Mouse (Mus musculus): ENCODE data around the gene Mxd3.
A peak's percentile ranks its signal among the peaks of the same experiment; 100 is the strongest.

Mxd3 gene

DNA sequence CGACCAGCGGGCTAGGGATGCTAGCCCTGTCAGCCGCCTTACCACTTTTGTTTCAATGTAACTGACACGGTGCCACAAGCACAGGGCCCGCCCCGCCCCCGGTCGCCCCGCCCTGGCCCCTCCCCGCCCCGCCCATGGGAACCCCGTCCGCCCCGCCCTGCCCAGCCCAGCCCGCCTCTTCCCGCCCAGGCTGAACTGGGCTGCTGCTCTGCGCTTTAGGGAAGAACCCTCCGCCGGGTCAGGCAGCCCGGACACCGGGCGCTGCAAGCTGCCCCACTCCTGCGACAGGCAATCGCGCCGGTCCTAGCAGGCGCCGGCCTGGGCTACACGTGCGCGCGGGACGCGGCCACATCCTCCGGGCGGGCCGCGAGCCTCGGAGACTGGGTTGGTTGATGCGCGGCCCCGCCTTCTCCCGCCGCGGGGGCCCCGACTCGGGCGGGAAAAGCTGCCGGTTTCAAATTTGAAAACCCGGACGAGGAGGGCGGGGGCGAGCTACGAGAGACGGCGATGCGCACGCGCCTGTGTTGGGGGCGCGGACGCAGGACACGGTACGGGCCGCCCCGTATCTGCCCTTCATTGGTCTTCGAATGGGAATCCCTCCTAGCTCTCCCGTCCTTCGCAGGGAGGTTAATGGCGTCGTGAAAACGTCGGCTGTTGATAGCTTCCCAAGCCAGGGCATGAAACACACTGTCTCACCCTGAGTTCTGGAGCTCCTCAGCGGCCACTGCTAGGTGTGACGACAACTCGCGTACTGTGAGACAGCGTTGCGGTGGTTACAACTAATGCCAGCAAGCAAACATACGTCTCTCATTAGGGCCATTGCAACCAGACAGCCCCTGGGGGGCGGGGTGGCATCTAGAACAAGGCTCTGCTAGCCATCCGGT is at the start of gene Mxd3:
Gene Mxd3 (minus strand): TSS at position 141 of the 884 bp plus-strand sequence.
- no peak for DNase-seq (ENCODE audit: low spot score)

DNA sequence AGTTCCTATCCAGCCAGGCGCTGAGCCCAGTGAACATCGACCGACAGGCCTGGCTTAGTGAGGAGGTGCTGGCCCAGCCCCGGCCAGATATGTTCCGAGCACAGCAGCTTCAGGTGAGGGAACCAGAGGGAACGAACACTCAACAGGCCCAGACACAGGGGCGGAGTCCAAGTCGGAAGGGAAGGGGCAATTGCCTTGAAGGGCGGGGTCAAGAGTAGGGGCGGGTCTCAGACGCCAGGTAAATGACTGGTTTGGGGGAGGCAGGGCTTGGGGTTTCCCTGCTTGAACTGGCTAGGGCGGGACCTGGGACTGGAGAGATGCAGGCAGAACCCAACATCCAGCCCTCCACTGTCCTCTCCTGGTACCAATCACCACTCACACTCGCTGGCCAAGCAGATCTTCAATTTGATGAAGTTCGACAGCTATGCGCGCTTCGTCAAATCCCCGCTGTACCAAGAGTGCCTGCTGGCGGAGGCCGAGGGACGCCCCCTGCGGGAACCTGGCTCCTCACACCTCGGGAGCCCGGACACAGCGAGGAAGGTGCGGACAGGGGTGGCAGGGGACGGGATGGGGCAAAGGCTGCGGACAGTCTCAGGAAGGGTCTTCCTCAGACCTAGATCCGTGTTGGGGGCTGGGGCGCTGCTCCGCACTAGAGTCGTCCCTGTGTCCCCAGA is 49.4 kb upstream of the Mxd3 start:
- DNase-seq (ENCODE audit: low spot score) = no peak

DNA sequence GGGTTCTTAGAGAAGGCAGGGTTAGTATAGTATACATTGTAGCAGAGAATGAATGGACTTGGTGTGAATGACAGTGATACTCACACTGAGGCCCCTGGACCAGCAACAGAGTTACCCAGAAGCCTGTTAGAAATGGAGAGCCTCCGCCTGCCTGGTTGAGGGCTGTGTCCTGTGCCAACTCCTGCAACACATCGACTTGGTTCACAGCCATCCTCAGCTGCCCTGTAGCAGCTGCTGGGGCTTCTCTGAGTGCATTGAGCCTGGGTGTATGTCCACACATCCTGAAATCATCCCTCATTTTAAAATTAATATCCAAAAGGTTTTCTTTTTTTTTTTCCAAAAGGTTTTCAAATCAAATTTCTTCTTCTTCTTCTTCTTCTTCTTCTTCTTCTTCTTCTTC is 46.3 kb upstream of the Mxd3 start:
- no peak for DNase-seq (ENCODE audit: low spot score)

DNA sequence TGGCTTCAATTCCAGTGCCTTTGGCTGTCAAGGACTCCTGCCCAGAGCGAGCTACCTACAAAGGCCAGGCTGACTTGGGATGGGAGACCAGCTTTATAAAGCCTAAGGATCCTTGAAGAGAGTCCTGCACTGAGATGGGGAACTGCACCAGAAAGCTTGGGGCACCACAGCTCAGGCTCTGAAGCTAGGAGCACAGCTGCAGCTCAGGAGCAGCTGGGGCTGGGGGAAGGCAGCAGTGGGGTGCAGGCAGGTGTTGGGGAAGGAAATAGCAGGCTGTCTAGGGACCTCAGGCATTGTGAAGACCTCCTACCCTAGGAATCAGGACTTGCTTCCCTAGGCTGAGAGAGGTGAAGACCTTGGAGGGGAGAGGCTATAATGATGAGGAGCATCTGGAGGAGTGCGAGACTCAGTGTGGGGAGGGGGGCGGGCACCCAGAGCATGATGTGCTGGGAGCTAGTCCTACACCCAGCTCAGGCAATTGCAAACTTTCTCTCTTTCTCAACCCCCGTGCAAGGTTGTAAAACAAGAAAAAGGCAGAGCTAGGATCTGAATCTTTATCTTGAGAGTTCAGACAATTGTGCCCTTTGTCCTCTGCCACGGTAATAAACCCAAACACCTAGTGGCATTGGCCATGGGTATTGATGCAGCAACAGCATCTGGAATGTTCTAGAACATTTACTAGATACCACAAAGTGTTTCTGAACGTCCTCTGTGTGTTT is 44.7 kb upstream of the Mxd3 start:
- DNase-seq (ENCODE audit: low spot score) = no peak

DNA sequence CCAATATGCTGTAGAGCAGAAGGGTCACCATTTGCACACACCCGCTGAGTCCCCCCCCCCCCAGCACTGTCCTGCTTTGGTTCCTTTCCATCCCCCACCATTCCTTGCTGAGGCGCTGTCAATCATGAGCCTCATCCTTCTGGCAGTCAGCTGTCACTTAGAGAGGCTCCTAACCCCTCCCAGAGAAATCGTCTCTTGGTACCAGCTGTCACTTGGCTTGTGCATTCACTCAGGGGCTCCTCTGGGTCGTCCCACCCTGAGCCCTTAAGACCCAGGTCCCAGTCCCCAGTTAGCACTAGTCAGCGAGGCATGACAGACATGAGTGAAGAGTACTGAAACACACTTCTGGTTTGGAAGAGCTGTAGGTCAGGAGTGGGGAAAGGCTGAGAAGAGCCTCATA is 42.1 kb upstream of the Mxd3 start:
- DNase-seq (ENCODE audit: low spot score) = no peak

DNA sequence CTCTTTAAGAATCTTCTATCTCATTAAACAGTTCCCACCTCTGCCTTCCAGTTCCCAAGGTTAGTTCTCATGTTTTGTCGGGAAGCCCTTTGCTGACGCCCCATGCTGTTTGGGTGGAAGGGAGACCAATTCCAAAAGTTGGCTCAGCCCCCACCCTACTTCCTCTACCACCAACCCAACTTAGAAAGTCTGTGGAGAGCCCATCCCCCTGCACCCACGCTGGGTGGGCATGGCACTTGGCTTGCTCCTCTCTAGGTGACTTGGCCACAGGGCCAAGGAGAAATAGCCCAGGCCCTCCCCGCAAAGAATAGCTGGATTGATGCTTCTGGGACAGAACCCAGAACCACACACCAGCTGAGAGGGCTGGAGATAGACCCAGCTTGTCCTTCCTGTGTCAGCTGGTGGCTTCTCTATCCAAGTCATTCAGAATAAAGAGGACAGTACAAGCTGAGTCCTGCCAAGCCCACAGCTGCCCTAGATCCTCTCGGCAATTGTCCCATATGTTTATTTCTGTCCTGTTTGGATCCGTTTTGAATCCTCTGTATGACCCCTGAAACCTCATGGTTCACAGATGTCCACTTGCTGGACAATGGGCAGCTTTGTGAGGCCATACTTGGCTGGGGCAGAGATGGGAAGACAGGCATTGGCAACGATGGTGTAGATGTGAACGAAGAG is 41.5 kb upstream of the Mxd3 start:
- DNase-seq (ENCODE audit: low spot score) = peak; percentile 66

DNA sequence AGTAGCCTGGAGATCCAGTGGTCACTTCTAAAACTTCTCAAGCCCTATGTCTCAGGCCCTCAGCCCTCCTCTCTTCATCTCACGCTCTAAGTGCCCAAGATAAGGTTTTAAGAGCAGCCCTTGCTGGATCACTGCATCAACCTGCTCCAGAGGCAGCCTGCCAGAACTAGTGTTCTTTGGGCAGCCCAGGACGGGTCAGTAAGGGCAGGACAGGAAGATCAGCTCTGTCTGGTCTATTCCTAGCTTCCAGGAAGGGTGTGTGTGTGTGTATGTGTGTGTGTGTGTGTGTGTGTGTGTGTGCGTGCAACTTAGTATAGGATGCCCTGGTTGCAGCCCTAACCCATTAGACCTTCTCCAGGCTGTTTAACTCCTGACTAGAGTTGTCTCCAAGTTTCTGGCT is 40.6 kb upstream of the Mxd3 start:
- DNase-seq (ENCODE audit: low spot score) = no peak

DNA sequence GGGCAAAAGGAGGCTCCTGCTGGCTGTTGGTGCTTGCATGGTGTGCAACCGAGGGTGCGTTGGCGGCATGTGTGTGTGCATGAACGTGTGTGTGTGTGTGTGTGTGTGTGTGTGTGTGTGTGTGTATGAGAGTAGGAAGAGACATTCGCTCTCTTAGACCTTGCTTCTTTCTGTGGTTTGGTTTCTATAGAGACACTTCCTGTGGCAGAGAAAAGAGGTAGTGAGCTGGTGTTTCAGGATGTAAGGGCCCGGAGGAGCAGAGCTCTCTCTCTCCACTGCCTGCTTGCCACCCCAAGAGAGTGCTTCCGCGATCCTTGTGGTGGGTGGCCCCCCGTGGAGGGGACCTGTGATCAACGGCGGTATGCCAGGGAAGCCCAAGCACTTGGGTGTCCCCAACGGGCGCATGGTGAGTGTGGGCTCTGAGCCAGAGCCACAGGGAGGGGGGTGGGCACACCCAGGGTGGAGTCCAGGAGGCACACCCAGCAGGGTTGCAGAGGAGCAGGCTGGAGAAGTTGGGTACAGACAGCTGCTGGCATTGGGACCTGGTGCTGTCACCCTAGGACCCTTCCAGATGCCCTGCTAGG is 40.0 kb upstream of the Mxd3 start, which contains the start of gene Rgs14:
Gene Rgs14 (plus strand): TSS at position 202 of the 584 bp plus-strand sequence.
- DNase-seq (ENCODE audit: low spot score) = no peak

DNA sequence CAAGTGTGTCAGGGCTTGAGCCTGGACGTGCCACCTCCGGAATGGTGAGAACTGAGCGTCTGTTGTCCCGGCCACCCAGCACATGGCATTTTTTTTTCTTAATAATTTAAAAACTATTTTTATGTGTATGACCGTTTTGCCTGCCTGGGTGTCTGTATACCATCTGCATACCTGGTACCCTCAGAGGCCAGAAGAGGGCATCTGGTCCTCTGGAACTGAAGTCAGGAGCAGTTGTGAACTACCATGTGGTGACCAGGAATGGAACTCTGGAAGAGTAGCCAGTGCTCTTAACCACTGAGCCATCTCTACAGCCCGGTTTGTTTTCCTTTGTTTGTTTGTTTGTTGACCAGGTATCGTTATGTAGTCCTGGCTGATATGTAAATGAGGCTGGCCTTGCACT is 38.8 kb upstream of the Mxd3 start:
- DNase-seq (ENCODE audit: low spot score) = no peak

DNA sequence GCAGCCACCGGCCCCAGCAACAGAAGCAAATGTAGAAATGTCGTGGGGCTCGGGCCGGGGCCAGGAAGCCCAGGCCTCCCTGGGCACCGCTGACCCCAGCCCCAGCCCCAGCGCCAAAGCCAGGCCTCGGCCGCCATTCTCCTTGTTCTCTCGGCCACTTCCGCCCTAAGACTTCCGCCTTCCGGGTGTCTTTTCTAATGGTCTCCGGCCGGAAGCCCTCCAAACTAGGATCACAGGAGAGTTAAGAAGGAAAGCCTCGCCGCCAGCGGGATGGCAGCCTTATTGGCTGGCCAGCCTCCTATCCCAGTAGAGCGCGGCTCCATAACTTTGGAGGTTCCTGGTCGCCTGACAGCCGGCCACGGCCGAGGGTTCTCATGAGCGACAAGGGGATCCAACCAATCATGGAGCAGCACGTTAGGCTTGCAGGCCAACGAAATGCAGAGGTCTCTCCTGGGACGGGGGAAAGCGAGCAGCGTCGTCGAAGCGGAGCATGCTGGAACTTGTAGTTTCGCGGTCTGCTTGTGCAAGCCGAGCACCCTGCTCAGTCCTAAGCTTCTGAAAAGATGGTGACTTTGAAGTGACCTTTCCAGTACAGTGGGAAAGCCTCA is 32.9 kb upstream of the Mxd3 start, which contains the start of gene Lman2:
Gene Lman2 (minus strand): TSS at position 331 of the 608 bp plus-strand sequence.
- DNase-seq (ENCODE audit: low spot score) = peak; percentile 97

DNA sequence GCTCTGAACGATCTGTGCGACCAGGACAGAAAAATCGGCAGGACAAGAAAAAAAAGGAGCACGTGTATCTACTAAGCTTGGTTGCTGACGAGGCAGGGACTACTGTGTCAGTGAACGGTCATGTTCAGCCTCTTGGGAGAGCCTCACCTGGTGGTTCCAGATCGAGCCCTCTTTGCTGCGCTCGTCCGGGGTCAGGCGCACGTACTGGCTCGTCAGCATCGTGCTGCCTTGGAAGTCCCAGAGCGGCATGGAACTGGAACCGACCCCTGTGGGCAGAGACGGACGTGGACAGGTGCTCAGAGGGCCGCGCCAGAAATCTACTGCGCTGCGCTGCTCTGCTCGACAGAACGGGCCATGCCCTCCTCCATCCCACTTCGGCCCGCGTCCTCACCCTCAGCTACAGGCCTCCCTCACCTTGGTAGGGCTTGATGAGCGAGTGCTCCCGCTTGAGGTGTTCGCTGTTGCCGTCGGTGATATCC is 32.4 kb upstream of the Mxd3 start:
- DNase-seq (ENCODE audit: low spot score) = no peak

DNA sequence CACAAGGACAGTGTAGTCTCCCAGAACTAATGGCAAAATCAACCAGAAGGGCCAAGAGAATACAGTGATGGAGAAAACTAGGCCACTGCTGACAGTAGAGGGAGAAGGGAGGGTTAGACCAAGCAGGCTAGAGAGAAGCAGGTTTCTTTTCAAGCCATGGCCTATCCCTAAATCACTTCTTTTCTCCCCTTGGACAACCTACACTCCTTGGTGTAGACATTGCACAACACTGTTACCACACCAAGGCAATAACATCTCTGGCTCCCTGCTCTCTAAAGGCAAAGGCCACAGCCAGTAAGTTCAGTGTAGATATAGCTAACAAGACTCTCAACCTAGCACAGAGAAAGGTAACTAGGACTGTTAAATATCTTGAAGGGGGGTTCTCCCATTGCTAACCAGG is 31.5 kb upstream of the Mxd3 start:
- no peak for DNase-seq (ENCODE audit: low spot score)

DNA sequence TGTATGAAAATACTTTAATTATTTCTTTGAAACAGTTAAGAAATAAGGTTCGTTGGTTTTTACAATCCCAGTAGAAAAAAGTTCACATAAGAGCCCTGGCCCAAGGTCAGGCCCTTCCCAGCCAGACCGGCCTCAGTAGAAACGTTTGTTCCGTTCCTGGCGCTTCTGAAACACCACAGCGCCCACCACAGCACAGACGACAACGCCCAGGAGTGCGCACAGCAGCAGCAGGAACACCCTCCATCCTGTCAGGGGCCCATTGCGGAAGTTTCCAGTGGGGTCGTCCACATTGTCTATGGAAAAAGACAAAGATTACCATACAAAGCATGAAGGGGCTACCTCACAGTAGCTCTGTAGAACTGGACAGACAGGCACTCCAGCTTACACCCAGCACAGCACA is 17.1 kb upstream of the Mxd3 start:
- DNase-seq (ENCODE audit: low spot score) = no peak

DNA sequence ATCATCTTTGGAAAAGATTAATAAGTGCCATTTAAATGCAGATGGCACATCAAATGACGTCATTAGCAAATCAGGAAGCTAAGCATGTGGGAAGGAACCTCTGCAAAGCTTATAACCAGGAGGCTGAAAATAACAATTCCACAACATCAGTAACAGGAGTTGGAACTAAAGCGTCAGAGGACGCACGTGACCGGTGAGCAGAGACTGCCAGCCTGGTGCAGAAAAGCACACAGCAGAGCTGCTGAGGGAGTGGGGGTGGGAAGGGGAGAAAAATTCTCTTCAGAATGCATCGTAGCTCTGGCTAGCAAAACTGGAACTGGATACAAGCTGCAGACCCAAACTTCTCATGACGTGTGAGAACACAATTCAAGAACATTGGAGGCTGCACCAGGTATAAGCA is 14.7 kb upstream of the Mxd3 start:
- DNase-seq (ENCODE audit: low spot score) = no peak

DNA sequence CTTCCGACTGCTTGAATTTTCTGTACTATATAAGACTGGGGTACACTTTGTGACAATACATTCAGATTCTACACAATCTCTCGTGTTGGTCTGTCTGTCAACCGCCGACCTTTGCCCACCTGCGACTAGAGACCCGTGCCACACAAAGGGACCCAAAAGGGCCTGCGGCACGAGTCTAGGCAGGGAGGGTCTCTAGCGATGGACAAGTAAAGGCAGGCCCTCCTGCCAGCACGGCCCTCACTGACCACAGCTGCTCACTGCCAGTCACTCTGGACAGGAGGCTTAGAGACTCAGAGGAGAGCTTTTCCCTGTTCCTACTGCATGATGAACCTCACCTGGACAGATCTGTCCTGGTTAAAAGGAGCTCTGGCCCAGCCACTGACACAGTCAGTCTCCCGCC is 12.8 kb upstream of the Mxd3 start:
- DNase-seq (ENCODE audit: low spot score) = no peak

DNA sequence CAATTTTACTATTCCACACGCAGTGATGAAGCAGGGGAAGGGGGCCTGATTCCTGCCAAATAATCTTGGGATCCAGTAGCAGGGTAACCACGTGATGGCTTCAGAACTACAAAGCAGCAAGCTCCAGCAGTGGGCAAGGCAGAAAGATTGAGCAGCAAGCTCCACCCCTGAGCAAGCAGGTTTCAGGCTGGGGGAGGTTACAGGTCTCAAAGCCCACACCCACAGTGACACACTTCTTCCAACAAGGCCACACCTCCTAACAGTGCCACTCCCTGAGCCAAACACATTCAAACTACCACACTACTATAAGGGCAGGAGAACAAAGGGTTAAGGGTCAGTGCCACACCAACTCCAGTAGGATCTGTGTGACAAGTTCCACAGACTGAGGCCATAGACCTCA is 9.6 kb upstream of the Mxd3 start:
- no peak for DNase-seq (ENCODE audit: low spot score)

DNA sequence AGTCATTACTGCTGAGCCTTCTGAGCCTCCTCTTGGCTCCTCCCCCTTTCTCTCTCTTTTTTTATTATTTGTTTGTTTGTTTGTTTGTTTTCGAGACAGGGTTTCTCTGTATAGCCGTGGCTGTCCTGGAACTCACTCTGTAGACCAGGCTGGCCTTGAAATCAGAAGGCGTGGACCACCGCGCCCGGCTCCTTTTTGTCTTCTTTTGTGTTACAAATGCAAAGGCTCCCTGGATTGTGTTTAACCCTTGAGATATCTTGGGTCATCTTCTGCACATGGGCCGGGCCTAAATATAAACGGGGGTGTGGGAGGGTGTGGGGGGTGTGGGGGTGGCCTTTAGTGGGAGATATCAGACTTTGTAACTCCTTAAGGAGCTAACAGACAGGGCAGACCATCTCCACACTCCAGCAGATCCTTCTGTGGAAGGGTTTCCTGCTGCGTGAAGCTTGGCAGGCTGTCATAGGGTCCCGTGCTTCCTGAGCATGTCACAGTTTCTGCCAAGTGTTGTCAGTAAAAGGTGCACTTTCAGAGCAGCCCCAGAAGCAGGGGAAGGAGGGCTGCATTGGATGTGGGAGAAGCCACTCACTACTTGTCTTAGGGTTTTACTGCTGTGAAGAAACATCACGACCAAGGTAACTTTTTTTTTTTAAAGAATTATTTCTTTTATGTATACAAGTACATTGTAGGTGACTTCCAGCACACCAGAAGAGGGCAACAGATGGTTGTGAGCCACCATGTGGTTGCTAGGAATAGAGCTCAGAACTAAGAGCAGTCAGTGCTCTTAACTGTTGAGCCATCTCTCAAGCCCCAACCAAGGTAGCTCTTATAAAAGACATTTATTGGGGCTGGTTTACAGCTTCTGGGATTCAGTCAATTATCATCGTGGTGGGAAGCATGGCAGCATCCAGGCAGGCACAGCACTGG is 8.8 kb upstream of the Mxd3 start:
- DNase-seq (ENCODE audit: low spot score) = no peak

DNA sequence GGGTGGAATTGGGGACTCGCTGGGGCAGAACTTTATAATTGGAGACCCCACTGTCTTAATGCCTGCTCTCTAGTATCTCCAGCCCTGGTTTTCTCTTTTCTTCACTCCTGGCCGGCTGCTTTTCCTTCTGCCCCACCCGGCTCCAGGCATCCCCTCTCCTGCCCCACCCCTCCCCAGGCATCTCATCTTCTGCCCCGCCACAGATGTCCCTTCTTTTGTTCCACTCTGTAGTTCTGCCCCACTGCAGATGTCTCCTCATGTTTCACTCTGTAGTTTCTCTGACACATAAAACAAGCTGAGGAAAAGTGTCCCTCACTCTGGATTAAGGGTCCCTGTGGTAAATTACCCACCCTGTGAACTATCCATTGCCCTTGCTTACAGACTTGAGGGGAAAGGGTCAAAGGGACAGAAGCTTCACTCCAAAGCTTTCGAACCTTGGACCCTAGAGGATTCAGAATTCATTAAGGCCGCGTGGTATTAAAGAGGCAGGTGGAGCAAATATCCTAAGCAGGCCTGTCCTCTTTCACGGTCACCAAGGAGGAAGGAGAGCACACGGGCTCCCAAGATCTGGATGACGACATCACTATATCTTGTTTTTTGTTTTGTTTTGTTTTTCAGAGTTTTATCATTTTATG is 7.8 kb upstream of the Mxd3 start:
- no peak for DNase-seq (ENCODE audit: low spot score)

DNA sequence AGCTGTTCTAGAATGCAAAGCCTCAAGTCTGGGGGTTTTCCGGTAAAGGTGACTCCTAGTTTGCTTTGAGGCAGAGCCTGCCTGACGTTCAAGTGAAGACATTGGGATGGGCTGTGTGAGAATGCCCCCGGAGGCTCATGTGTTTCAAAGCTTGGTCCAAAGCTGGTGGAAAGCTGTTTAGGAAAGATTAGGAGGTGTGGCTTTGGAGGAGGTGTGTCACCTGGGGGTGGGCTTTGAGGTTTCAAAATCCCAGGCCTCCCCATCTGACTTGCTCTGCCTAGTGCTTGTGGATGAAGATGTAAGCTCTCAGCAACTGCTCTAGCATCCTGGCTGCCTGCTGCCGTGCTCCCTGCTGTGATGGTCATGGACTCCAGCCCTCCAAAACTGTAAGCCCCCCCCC is 6.1 kb upstream of the Mxd3 start:
- no peak for DNase-seq (ENCODE audit: low spot score)

DNA sequence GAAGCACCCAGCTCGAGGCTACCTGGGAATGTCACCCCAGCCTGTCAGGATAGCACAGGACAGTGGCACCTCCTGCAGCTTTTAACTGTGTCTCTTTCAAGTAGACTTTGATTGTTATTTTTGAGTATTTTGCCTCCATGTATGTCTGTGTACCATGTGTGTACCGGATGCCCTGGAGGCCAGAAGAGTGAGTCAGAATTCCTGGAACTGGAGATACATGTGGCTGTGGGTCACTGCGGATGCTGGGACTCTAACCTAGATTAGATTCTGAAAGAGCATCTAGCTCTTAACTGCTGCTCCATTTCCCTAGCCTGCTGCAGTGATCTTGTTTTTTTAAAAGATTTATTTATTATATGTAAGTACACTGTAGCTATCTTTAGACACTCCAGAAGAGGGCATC is 2.7 kb upstream of the Mxd3 start:
- no peak for DNase-seq (ENCODE audit: low spot score)
